Mouse (Mus musculus): ENCODE results near the gene Rsph6a. TPM values are rescaled to one million over a fixed set of nuclear protein-coding genes. Genes with fewer than 3 reads are reported as not detected.
A peak's percentile ranks its signal among the peaks of the same experiment; 100 is the strongest.

Gene Rsph6a
- total RNA-seq, 2 experiments from 2014 or later = 0.35 TPM; not detected in 1

- DNase-seq (ENCODE audit: low spot score in 2 of 2) = no peak
Observed at GRCm38 (mm10) chr7:19097217-19097616, 42.7 kb downstream of the Rsph6a start.

- no peak for DNase-seq (ENCODE audit: low spot score in 2 of 2)
Observed at GRCm38 (mm10) chr7:19097863-19098262, 43.4 kb downstream of the Rsph6a start.

GRCm38 (mm10) chr7:19098811-19099210 lies 44.3 kb downstream of the Rsph6a start:
- no peak for DNase-seq (ENCODE audit: low spot score in 2 of 2)

- DNase-seq (ENCODE audit: low spot score in 2 of 2) = no peak
Observed at GRCm38 (mm10) chr7:19100290-19100689, 45.8 kb downstream of the Rsph6a start.

GRCm38 (mm10) chr7:19103741-19104140 lies 49.3 kb downstream of the Rsph6a start:
- no peak for DNase-seq (ENCODE audit: low spot score in 2 of 2)

GRCm38 (mm10) chr7:19104486-19104885 lies 50.0 kb downstream of the Rsph6a start:
- DNase-seq (ENCODE audit: low spot score in 2 of 2) = no peak

- no peak for DNase-seq (ENCODE audit: low spot score in 2 of 2)
Observed at GRCm38 (mm10) chr7:19107436-19107835, 52.9 kb downstream of the Rsph6a start.

- no peak for DNase-seq (ENCODE audit: low spot score in 2 of 2)
Observed at GRCm38 (mm10) chr7:19109565-19109964, 55.1 kb downstream of the Rsph6a start.

GRCm38 (mm10) chr7:19118028-19118771 lies 63.7 kb downstream of the Rsph6a start, which contains the start of gene Gm4969:
Gene Gm4969 (minus strand): TSS chr7:19118368.
- DNase-seq (ENCODE audit: low spot score in 2 of 2) = peak; percentile 34 to 37

- no peak for DNase-seq (ENCODE audit: low spot score in 2 of 2)
Observed at GRCm38 (mm10) chr7:19119083-19119482, 64.6 kb downstream of the Rsph6a start.

- DNase-seq (ENCODE audit: low spot score in 2 of 2) = peak; percentile 90 to 94
Observed at GRCm38 (mm10) chr7:19119631-19120429, 65.3 kb downstream of the Rsph6a start, which contains the start of gene Fbxo46. Gene Fbxo46 (plus strand): TSS chr7:19119859.

GRCm38 (mm10) chr7:19121686-19122085 lies 67.2 kb downstream of the Rsph6a start:
- no peak for DNase-seq (ENCODE audit: low spot score in 2 of 2)

Small RNA genes within 50 kb of the gene (microRNA-seq; reads per million reads assigned to microRNA genes)
- gene Mir3100 = 2.7 to 4.0 reads per million in 2 experiments

Other genes with a start within 250 kb of the Rsph6a start
- not detected for gene Psg17, start 233.1 kb upstream of the Rsph6a start, total RNA-seq (2021)
- 1 to 10 TPM; 2.3 to 3.0 TPM for gene Mill2, start 214.7 kb upstream of the Rsph6a start, total RNA-seq (2021)
- 10 to 100 TPM in 1 of 2 experiments, 1 to 10 TPM in 1; 9.5 to 19.9 TPM for gene Pglyrp1, start 183.4 kb upstream of the Rsph6a start, total RNA-seq (2021)
- gene Ccdc61, start 144.3 kb upstream of the Rsph6a start, total RNA-seq (2021) = 10 to 100 TPM; 10.5 to 12.6 TPM
- 10 to 100 TPM; 69.9 to 70.1 TPM for gene Nova2, start 128.8 kb upstream of the Rsph6a start, total RNA-seq (2021)
- under 1 TPM; 0.40 to 0.49 TPM for gene Nanos2, start 67.3 kb upstream of the Rsph6a start, total RNA-seq (2021)
- 10 to 100 TPM; 53.8 to 59.5 TPM for gene Mypop, start 63.4 kb upstream of the Rsph6a start, total RNA-seq (2021)
- 10 to 100 TPM; 55.7 to 57.8 TPM for gene Irf2bp1, start 50.6 kb upstream of the Rsph6a start, total RNA-seq (2021)
- not detected for gene Foxa3, start 31.2 kb upstream of the Rsph6a start, total RNA-seq (2021)
- gene Sympk, start 30.3 kb upstream of the Rsph6a start, total RNA-seq (2021) = 100 to 1,000 TPM; 116 to 123 TPM
- 100 to 1,000 TPM; 143 TPM for gene Dmwd, start 21.5 kb downstream of the Rsph6a start, total RNA-seq (2021)
- 10 to 100 TPM; 26.6 to 32.0 TPM for gene Dmpk, start 29.2 kb downstream of the Rsph6a start, total RNA-seq (2021)
- gene Six5, start 39.9 kb downstream of the Rsph6a start, total RNA-seq (2021) = 1 to 10 TPM; 2.3 to 3.0 TPM
- gene Gm4969, start 63.7 kb downstream of the Rsph6a start, total RNA-seq (2021) = under 1 TPM; 0.16 to 0.40 TPM
- gene Fbxo46, start 65.2 kb downstream of the Rsph6a start, total RNA-seq (2021) = 10 to 100 TPM; 13.6 to 15.6 TPM
- 10 to 100 TPM; 15.0 to 17.0 TPM for gene Qpctl, start 94.6 kb downstream of the Rsph6a start, total RNA-seq (2021)
- gene Snrpd2, start 95.0 kb downstream of the Rsph6a start, total RNA-seq (2021) = 10 to 100 TPM; 73.9 to 78.5 TPM
- gene Gipr, start 111.4 kb downstream of the Rsph6a start, total RNA-seq (2021) = 1 to 10 TPM; 1.4 to 1.8 TPM
- gene Eml2, start 121.7 kb downstream of the Rsph6a start, total RNA-seq (2021) = 100 to 1,000 TPM; 141 to 147 TPM
- gene Gpr4, start 157.8 kb downstream of the Rsph6a start, total RNA-seq (2021) = 1 to 10 TPM; 2.5 to 3.6 TPM
- 10 to 100 TPM; 47.3 to 47.6 TPM for gene Opa3, start 173.6 kb downstream of the Rsph6a start, total RNA-seq (2021)
- 10 to 100 TPM; 13.6 to 15.1 TPM for gene Vasp, start 217.1 kb downstream of the Rsph6a start, total RNA-seq (2021)
- not detected for gene Ppm1n, start 225.4 kb downstream of the Rsph6a start, total RNA-seq (2021)
- gene Rtn2, start 227.9 kb downstream of the Rsph6a start, total RNA-seq (2021) = 100 to 1,000 TPM; 128 to 129 TPM